Mouse (Mus musculus): Measurements from ENCODE around the gene Axl.

Axl gene

DNA sequence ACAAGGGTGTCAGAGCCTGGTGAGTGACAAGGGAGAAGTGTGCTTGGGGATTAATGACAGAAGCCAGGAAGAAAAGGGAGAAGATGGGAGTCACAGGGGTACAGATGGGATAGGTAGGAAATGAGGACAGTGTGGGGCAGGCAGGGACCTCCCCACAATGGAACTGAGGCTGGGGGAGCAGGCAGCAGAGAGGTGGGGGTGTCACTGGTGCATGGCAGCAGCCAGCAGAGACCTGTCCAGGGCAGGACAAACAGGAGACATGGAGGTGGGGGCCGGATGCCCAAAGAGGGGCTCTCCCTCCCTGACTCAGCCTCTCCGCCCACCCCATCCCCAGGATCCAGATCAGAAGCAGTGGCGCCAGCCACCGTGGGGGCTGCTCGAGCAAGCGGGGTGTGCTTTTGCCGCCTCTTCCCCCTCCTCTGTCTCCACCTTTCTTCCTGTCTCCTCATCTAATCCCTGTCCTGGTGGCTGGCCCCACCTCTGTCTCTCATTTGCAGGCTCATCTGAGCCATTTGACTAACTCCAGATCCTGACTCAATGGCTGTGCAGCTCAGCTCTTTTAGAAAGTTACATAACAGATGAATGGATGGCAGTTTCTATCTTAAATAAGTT is 77.9 kb downstream of the Axl start:
- no peak for DNase-seq (ENCODE audit: low read depth, low spot score)

DNA sequence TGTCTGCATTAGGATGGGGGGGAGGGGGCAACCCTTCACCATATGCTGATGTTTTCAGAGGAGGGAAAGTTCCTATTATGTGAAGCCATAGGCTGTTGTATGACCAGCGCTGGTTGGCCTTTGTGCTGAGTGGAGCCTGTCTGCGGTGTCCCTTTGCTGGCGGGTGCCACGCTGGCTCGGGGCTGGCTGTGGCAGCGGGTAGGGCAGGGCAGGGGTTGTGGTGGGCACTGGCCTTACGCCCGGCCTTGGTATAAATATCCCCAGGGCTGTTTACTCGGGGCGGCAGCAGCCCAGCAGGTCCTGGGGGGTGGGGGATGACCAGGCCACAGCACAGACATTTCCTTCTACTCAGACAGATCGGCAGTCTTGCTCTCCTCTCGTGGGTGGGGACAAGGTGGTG is 78.5 kb downstream of the Axl start:
- no peak for DNase-seq (ENCODE audit: low read depth, low spot score)

DNA sequence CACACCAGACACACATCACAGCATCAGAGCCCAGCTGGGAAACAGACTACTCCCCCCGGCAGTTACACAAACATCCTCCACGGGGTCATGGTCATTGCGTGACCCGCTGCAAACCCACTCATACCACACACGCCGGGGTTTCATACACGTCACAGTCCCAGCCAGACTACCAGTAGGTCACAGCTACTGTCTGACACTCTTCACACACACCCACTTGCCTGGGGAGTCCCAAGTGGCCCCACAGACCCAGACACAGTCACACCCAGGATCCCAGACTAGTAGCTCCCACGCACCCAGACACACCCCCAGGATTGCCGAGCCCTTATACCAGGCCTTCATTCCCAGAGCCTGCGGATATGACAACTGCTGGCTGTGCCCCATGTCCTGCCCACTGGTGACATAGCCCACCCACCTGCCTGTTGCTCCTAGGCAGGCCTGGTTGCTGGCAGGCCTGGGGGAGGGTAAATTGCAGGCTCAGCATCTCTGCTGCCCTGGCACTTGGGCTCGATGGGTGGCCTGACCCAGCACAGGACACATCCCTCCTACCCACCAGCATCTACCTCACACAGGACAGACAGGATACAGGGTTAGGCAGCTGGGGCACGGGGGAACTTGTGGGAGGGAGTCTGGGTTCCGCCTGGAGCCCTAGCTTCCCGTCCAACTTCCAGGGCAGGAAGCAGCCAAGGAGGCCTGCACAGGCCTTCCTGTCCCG is 80.8 kb downstream of the Axl start:
- no peak for DNase-seq (ENCODE audit: low read depth, low spot score)

Data from 3T3-L1 (cell line).